Comparison of ENCODE assay signal across 18 mouse cellular contexts in genomic region chr10:18643506-18643905, GRCm38 (mm10).
DNase-seq lines count a peak whose midpoint lies in the region; TF ChIP-seq lines count a peak whose summit lies in the region.
"Had no signal": no experiment of that assay in that cellular context is flagged by ENCODE, and none has a peak within 500 bp of the region (broad histone marks: within the 10 kb centered on the region; RNA-seq: fewer than 3 reads in every experiment).

No protein-coding gene starts in this region.

- H3K9ac ChIP-seq in liver, adult 2 months (ENCODE audit: low read depth, low read length), result no peak overlapping the region
- H3K9ac ChIP-seq: embryonic facial prominence, embryonic 13.5 days; limb, embryonic 12.5 days; liver, embryonic 15.5 days; neural tube, embryonic 12.5 days had no signal

- no peaks in the 10 kb centered on the region for H3K79me2 ChIP-seq in liver, adult 2 months (ENCODE audit: control insufficient read depth, insufficient read depth, low read length)

- no peaks in the 10 kb centered on the region for H3K4me1 ChIP-seq in liver, adult 2 months (ENCODE audit: control insufficient read depth, insufficient read depth, low read length)
- peaks cover 4% of the 10 kb centered on the region for H3K4me1 ChIP-seq in cerebellum, adult 2 months (ENCODE audit: control insufficient read depth, insufficient read depth, low read length)
- H3K4me1 ChIP-seq: limb, embryonic 12.5 days; liver, embryonic 15.5 days; neural tube, embryonic 12.5 days had no signal

- H3K27me3 ChIP-seq in liver, adult 2 months (ENCODE audit: control insufficient read depth, insufficient read depth, low read length), result no peaks in the 10 kb centered on the region
- no peaks in the 10 kb centered on the region for H3K27me3 ChIP-seq in cerebellum, adult 2 months (ENCODE audit: control insufficient read depth, insufficient read depth, low read length)
- H3K27me3 ChIP-seq: embryonic facial prominence, embryonic 13.5 days; limb, embryonic 12.5 days; liver, embryonic 15.5 days; neural tube, embryonic 12.5 days had no signal

- WGBS in liver, adult 2 months, result 48% methylated on average over 3 of the region's 3 CpGs
- 34% methylated on average over 3 of the region's 3 CpGs for WGBS in cerebellum, adult 2 months

- H3K27ac ChIP-seq in liver, adult 2 months (replicated peaks; ENCODE audit: insufficient read depth, low read depth, low read length), result no peak overlapping the region
- no peak overlapping the region for H3K27ac ChIP-seq in cerebellum, adult 2 months (ENCODE audit: insufficient read depth, low read length)
- H3K27ac ChIP-seq in gastrocnemius, adult 2 months, result no peak overlapping the region
- H3K27ac ChIP-seq: embryonic facial prominence, embryonic 13.5 days; hindbrain, embryonic 10.5 days; limb, embryonic 12.5 days; liver, embryonic 15.5 days; neural tube, embryonic 12.5 days had no signal

- H3K4me3 ChIP-seq in liver, adult 2 months (ENCODE audit: insufficient read depth, low read depth, low read length), result no peak overlapping the region
- H3K4me3 ChIP-seq in cerebellum, adult 2 months (replicated peaks; ENCODE audit: insufficient read depth, low read depth, low read length), result no peak overlapping the region
- H3K4me3 ChIP-seq in gastrocnemius, adult 2 months, result no peak overlapping the region
- H3K4me3 ChIP-seq: embryonic facial prominence, embryonic 13.5 days; hindbrain, embryonic 10.5 days; limb, embryonic 12.5 days; liver, embryonic 15.5 days; neural tube, embryonic 12.5 days had no signal

- peak; percentile 47 for DNase-seq in kidney, adult 18-20 months
- DNase-seq in kidney, postnatal 4 days, result no peak
- DNase-seq in liver, adult 2 months (ENCODE audit: extremely low read depth, low read depth, low spot score), result peak; percentile 9
- no peak for DNase-seq in liver
- peak; percentile 56 to 57 for DNase-seq in cerebellum, adult 2 months
- peak; percentile 18 for DNase-seq in fat pad, adult 2 months (ENCODE audit: extremely low read depth, low read depth, low spot score)
- no peak for DNase-seq in urinary bladder, adult 18-20 months (ENCODE audit: low spot score in 2 of 2)
- no peak for DNase-seq in gastrocnemius, adult 2 months
- DNase-seq: adrenal gland, adult 2 months; gastrocnemius, postnatal 14 days; lung, postnatal 14 days; right cerebral cortex, postnatal 14 days; thymus, postnatal 14 days had no signal

- TF ChIP-seq CTCF in liver, adult 2 months (IDR thresholded peaks at IDR 0.05; ENCODE audit: low read depth, low read length), result no peak
- no peak for TF ChIP-seq CTCF in cerebellum, adult 2 months (IDR thresholded peaks at IDR 0.05; ENCODE audit: borderline replicate concordance, insufficient read depth, low read depth, low read length)
- no peak for TF ChIP-seq CTCF in gastrocnemius, adult 2 months (IDR thresholded peaks at IDR 0.05)

- intact Hi-C loops in gastrocnemius, adult 2 months (cut with DNase I), result no loop called here

- no peak for TF ChIP-seq POLR2A in liver, adult 2 months (IDR thresholded peaks at IDR 0.05; ENCODE audit: extremely low read depth, insufficient read depth, low read length)
- TF ChIP-seq POLR2A in cerebellum, adult 2 months (IDR thresholded peaks at IDR 0.05; ENCODE audit: borderline replicate concordance, insufficient read depth, low read length), result no peak

- no peaks in the 10 kb centered on the region for H3K36me3 ChIP-seq in liver, adult 2 months (ENCODE audit: control insufficient read depth, insufficient read depth, low read length)
- H3K36me3 ChIP-seq: embryonic facial prominence, embryonic 13.5 days; hindbrain, embryonic 10.5 days; limb, embryonic 12.5 days; liver, embryonic 15.5 days; neural tube, embryonic 12.5 days had no signal

Comparison
In these comparisons a context has a peak if more than half of its experiments do, and no peak if none do; other contexts are left out.
1. DNase-seq: peak in kidney, adult 18-20 months (single experiment), liver, adult 2 months (single experiment), cerebellum, adult 2 months (2 of 2) and fat pad, adult 2 months (single experiment); none in kidney, postnatal 4 days (0 of 2), liver (single experiment), urinary bladder, adult 18-20 months (0 of 2) and gastrocnemius, adult 2 months (single experiment).